Mouse (Mus musculus) cerebellum, adult 18-20 months (tissue): Measurements from ENCODE around the gene B4galt1.

Source experiments
- DNase-seq, 2 experiments: peaks; one replicate each; pipeline ENCODE4 v3.0.0; 2021

Gene B4galt1

GRCm38 (mm10) chr4:40870206-40870605 lies 16.4 kb upstream of the B4galt1 start:
- DNase-seq, result no peak

GRCm38 (mm10) chr4:40868554-40869232 lies 14.9 kb upstream of the B4galt1 start:
- DNase-seq, result peak; percentile 27 to 44

DNA sequence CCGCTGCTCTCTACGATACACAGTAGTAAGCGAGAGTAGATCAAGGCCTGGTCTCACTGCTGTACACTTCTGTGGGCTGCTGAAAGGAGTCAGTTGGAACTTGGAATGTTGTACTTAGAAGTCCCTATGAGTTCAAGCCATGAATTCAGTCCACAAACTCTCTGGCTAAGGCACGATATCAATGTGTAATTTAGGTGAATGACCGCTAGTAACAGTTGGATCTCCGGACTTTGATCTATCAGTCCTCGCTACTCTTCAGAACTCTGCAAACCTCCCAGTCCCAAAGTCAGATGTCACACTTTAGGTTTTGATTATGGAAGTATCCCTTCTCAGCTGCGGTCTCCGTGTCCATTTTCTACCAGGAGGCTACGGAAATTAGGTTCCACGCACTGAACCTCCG lies 10.6 kb upstream of the B4galt1 start:
- no peak for DNase-seq

GRCm38 (mm10) chr4:40863340-40863739 lies 9.5 kb upstream of the B4galt1 start:
- DNase-seq, result no peak

DNA sequence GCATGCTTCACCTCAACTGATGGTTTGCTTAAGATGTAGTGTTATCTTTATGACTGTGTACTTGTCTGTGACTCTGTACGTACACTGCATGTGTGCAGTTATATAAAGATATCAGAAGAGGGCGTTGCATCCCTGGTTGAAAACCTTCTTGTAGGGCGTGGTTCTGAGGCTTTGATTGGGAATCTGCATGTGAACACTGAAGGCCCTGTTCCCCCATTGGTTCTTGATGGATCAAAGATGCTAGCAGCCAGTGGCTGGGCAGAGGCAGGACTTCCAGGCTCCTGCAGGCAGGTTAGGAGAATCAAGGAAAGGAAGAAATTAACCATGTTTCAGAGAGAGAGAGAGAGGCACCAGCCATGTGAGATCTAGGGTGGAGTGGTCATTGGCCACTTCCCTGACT lies 7.3 kb upstream of the B4galt1 start:
- no peak for DNase-seq

GRCm38 (mm10) chr4:40857824-40858346 lies 4.1 kb upstream of the B4galt1 start:
- DNase-seq, result no peak

DNA sequence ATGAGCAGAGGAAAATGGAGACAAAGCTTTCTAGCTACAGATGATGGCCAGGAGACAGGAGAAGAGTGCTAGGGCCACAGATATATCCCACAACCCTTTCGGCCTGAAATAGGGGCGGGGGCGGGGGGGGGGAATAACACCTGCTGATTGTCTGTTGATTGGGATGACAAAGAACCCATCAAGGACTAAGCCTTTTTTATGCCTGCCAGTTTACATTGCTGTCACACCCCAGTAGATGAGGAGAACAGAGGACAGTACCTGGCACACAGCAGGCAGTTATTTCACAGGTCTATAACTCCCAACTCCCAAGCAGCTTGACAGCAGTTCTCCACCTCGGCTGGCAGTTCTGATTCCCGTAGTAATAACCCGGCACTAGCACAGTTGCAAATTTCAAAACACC lies 2.8 kb upstream of the B4galt1 start:
- no peak for DNase-seq

- DNase-seq, result peak in 1 of 2 experiments; percentile 13
Observed at GRCm38 (mm10) chr4:40854387-40854933, 655 bp upstream of the B4galt1 start.

DNA sequence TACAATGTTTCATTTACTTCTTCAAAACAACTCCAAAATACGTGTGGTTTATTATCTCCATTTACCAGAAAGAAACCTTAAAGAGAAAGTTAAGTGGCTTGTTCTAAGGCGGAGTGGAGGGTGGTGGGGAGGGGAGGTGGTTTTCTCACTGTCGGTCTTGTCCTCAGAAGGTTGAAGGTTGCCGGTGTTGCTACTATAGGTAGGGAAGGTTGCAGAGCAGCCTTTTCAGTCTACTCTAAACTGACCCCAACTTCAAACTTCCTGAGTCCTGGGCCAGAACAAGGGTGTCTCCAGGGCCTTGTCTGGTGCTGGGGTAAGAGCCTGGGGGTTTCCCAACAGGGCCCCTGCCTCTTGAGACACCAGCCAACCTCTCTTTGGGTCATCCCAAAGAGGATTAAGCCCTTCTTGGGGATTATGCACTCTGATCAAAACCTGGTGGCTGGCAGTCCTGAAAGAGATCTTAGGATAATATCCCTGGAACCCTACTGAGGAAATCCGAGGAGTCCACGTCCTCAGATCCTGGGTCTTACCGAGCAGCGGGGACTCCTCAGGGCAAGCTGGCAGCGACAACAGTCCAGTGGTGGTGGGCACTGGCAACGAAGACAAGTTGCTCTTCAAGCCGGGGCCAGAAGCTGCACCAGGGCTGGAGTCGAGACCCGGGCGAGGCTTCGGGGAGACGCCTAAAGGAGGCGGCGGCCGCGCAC lies 792 bp downstream of the B4galt1 start:
- DNase-seq, result peak in 1 of 2 experiments; percentile 13

DNA sequence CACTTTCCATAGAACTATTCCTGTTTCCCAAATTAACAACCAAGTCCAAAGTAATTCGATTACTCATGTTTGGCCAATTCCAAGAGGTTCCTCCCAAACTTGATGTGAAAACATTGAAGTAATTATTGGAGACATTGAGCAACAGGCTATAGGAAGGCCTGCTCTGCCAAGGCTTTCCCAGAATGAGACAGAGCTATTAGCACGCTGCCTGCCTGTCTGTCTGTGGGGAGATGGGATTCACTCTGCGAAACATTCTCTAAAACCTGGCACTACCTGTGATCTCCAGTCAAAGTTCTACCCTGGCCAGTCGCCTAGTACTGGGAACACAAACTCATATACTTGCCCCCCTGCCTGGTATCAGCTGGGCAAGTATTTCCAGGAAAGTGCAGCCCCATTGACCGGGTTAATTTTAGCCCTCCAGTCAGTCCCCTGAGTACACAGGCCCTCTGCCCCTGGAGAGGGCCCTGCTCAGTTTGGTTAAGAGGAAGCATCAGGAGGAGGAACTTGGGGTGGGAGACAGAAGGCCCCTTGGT lies 1.5 kb downstream of the B4galt1 start:
- DNase-seq, result no peak

DNA sequence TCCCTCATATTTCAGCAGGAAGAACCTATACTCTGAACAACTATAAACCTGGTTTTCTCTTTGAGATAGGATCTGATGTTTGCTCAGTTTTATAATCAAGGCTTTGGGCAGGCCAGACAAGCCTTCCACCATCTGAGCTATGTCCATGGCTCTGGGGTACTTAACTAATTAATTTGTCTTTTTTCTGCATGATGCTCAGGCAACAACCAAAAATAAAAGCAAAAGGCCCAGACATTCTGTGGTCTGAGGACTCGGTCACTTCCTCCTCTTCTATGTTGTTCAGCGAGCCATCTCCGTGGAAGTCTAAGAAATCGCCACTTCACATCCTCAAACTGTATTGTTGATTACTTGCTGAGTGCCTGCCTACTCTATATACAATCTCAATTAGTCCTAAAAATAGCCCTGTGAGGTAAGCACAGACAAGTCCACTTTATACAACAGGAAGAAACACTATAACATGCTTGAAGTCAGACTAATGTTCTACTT lies 2.0 kb downstream of the B4galt1 start:
- no peak for DNase-seq

DNA sequence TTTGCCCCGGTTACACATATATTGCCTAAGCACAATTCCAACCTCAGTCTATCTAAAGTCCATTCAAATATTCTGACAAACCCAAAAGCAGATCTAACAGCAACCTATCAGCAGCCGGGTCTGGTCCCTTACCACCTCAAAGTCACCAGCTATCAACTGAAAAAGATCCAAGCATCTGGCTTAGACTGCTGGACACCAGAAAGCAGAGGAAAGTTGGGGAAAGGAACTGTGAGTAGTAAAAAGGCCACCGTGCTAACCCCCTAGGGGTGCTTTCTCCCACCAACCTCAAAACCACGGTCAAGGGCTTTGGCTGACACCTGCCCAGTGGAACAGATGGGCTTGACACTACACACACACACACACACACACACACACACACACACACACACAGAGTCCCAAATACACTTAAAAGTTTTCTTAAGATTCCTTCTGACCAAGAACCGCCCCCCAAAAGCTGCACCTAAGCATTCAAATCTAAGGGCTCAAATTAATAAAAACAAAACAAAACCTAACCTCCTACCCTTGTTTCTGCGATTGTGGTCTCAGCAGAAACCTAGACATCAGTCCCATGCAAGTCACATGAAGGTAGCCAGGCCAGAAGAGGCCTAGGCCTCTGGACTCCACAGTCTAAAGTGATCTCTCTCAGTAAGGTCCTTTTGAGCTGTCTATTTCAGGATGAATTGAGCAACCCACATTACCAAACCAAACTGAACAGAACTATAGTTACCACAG lies 2.6 kb downstream of the B4galt1 start:
- no peak for DNase-seq

DNA sequence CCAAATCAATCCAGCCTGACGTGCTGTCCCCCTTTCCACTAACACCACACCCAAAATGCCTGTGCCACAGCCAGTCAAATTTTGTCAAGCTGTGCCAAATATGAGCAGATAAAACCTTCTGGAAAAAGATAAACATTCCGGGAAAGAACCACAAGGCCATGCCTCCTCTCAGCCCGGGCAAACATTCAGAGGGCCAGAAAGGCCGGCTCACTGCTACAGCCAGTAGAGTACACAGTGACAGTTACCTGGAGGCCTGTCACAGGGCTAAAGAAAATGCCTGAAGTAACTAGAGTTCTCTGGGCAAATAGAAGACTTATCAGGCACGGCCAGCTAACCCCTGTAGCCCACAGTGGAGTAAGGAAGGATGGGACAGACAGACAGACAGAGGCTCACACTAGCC lies 3.2 kb downstream of the B4galt1 start:
- no peak for DNase-seq

DNA sequence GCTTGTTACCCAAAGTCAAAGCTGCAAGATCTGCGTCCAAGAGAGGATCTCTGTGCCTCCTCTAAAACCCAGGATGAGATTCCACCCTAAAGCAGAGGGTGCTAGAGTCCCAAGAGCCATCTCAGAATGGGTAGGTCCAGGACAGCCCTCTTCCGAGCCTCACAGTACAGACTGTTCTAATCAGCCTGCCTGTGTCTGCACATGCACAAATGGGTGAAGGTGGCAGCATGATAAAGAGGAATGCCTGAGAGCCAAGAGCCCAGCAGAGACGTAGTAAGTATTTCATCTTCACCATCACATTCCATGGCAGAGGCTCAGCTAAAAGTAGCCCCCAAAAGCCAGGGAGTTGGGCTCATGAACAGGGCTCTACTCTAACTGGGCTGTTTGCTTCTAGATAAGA lies 4.3 kb downstream of the B4galt1 start:
- DNase-seq, result no peak

DNA sequence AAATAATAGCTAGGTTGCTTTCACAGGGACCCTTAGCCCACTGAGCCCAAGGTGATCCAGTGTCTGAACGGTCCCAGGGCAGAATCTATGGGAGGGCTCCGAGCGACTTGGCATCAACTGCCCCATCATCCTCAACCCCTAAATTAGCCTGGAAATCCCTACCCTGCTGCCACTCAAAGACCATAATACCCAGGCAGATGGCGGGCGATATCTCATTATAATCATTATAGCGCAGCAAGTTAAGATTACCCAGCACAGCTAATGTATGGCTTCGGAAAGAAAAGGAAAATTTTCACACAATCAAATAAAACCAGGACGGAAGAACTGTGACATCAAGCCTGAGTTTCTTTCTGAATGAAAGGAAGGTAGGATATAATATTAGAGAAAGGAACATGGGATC lies 5.6 kb downstream of the B4galt1 start:
- no peak for DNase-seq

DNA sequence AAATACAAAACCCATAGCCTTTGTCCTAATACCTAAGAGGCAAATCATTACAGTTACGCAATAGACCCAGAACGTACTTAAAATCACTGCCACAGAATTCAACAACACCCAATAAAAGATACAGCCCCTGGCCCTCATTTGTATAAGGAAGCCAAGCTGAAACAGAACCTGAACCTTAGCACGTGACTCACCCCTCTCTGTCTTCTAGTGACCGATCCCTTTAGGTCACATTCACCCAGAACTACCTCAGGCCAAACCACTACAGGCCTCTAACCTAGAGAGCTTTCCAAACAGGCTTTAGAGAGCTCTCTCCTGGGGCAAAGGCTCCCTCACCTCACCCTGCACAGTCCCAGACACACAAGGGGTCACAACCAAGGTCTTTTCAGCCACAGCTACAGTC lies 6.6 kb downstream of the B4galt1 start:
- DNase-seq, result no peak

DNA sequence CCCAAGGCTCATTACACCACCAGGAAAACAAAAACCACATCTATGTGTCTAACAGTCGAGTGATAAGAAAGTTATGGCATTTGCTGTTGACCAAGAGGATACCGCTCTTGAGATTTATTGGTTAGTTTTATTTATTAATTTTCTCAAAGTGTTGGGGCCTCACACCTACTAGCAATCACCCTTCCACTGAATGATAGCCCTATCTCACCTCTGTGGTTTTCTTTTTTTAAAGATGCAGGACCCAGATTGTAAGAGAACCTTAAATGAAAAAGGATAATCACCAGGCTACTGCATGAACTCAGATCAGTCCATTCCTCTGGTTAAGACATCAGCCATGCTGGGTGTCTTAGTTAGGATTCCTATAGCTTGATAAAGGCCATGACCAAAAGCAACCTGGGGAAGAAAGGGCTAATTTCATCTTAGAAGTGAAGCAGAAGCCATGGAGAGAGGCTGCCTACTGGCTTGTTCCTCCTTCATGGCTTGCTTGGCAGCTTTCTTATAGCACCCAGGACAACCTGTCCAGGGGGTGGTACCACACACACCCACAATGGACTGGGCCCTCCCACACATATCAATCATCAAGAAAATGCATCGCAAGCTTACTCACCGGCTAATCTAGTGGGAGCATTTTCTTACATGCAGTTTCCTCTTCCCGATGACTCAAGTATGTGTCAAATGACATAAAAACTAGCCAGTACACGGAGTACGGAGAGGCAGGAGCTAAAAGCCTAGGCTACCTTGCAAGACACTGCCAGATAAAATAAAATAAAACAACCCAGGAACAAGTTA lies 7.5 kb downstream of the B4galt1 start:
- DNase-seq, result no peak

DNA sequence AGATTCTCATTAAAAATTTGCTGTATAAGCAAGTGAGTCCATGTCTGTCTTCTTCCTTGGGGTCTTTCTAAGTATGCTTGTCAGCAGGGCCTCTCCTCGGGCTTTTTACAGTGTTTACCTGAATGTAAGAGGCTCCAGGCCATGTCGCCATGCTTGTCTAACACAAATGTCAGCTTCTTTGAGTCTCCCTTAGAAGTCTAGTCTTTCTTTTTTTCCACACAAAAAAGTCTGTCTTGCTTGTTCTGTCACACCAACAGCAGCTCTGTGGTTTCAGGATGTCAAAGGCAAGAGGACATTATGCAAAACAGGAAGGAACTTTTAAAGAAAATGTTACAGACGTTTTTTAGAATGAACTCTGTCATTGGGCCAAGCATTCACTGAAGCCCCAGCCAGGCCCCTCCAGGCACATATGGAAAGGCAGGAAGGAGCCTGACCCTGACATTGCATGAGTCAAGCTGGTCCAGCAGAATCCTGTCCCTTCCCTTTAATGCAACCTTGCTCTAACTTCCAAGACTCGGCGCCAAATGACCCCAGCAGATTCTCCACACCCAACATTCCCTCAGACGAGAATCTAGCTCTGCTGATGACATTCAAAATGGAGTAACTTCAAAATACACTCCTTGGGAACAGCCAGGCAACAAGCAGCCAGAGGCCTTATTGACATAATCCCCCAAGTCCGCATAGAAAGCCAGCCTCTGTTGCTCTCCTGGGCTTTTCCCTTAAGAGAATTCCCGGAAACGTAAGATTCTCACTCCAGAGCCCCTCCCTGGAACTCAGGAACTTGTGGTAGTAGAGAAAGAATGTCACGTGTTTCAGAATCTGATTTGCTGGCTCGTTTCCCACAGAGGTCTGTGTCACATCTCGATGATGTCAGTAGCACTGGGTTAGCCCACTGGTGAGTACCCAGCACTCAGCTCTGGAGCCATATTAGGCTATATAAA lies 8.7 kb downstream of the B4galt1 start:
- DNase-seq, result no peak

DNA sequence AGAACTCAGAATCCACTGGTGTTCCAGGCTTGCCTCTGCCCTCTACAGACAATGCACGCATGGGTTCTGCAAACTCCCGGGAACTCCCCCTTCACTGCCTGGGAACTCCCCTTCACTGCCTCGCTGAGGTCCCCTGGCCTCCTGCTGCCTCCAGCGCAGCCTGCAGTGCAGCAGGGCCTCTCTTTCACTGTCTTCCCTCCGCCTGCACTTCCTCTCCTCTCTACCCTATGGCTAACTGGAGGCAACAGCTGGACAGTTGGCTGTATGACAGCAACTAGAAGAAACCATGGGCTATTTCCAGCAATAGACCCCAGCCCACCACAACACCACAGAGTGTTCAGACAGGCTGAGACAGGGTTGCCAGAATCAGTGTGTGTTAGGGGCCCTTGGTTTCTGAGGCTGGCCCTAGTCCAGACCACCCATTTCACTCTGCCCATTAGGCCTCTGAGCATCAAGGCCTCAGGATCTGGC lies 9.5 kb downstream of the B4galt1 start:
- DNase-seq, result no peak

DNA sequence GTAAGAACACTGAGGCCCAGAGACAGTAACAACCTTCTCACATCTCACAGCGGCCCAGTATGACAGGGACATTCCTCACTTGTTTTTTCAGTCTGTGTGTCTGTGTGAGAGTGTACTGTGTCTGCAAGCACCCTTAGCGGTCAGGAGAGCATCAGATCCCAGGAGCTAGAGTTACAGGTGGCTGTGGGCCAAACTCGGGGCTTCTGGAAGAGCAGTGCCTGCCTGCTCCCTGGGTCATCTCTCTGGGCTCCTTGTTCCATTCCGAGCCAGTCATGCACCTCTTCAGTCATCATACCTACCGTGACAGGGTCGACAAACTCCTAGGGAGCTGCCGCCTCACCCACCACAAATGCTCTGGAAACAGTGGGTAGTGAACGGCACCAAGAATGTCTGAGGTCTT lies 10.1 kb downstream of the B4galt1 start:
- no peak for DNase-seq

- no peak for DNase-seq
Observed at GRCm38 (mm10) chr4:40840448-40840847, 13.4 kb downstream of the B4galt1 start.
